Mouse (Mus musculus) embryonic fibroblast, embryonic 13.5 days (primary cell): ENCODE data around the gene Oaf.

ENCODE experiments used
- CTCF ChIP-seq: IDR thresholded peaks from 2 replicates; pipeline ENCODE4 v1.5.1; 2011; ENCODE audit warnings: mild to moderate bottlenecking, control low read depth, low read length, moderate library complexity, borderline replicate concordance; ENCODE audit not compliant: insufficient read depth
- POLR2A ChIP-seq: IDR thresholded peaks from 2 replicates; pipeline ENCODE4 v1.6.1; 2011; ENCODE audit warnings: low read depth, mild to moderate bottlenecking, control low read depth, low read length, moderate library complexity

DNA sequence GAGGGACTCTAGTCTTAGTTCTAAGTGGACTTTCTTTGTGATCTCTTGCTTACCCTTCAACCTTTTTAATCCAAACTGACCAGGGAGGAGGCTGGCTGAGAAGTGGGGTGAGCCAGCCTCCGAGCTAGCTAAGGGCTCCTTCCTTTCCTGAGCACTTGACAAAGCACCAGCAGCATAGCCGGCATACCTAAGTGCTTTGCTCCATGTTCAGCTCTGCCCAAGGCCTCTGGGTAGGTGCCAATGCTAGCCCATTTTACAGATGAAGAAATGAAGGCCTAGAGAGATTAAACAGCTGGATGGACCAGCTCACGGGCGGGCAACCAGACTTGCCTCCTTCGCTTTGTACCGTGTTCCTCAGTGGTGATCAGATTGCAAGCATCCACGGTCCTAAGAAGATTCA is 3.1 kb downstream of the Oaf start:
- TF ChIP-seq CTCF, result no peak
- no peak for TF ChIP-seq POLR2A
